Mouse (Mus musculus) hindbrain, postnatal 0 days (tissue): ENCODE results near the gene Irf2. TPM values are rescaled to one million over a fixed set of nuclear protein-coding genes. Genes with fewer than 3 reads are reported as not detected.

Source experiments
- ATAC-seq: fragments of 200-750 bp; cut with Nextera tagmentation; 2 replicates; pipeline ENCODE4 v1.8.0; 2017; ENCODE audit warnings: mild to moderate bottlenecking, moderate TSS enrichment, moderate library complexity
- DNase-seq: peaks from one replicate; pipeline ENCODE4 v3.0.0-alpha.2; 2015; ENCODE audit warnings: low spot score
- H3K27ac ChIP-seq: fragments of 300-500 bp; sonication (generic); 2 replicates; pipeline ENCODE4 v1.5.1; 2014; ENCODE audit warnings: mild to moderate bottlenecking
- H3K27me3 ChIP-seq: fragments of 300-500 bp; sonication (generic); 2 replicates; pipeline ENCODE4 v1.6.1; 2014; ENCODE audit warnings: low read length, mixed read lengths; ENCODE audit not compliant: insufficient read depth
- H3K36me3 ChIP-seq: fragments of 300-500 bp; sonication (generic); 2 replicates; pipeline ENCODE4 v1.6.1; 2014; ENCODE audit warnings: low read length, mixed read lengths; ENCODE audit not compliant: insufficient read depth
- H3K4me1 ChIP-seq: fragments of 300-500 bp; sonication (generic); 2 replicates; pipeline ENCODE4 v1.6.1; 2014; ENCODE audit warnings: antibody characterized with exemption, low read length, mixed read lengths; ENCODE audit not compliant: insufficient read depth
- H3K4me2 ChIP-seq: fragments of 300-500 bp; sonication (generic); 2 replicates; pipeline ENCODE4 v1.6.1; 2014; ENCODE audit warnings: low read depth, mild to moderate bottlenecking, low read length, moderate library complexity, mixed read lengths
- H3K4me3 ChIP-seq: fragments of 300-500 bp; sonication (generic); 2 replicates; pipeline ENCODE4 v1.5.1; 2014; ENCODE audit warnings: low read length
- H3K9ac ChIP-seq: fragments of 300-500 bp; sonication (generic); replicated peaks from 2 replicates; pipeline ENCODE4 v1.6.1; 2014; ENCODE audit warnings: mild to moderate bottlenecking, low read length, moderate library complexity, mixed read lengths
- H3K9me3 ChIP-seq: fragments of 300-500 bp; sonication (generic); 2 replicates; pipeline ENCODE4 v1.6.1; 2016; ENCODE audit warnings: low read length, mixed read lengths
- CTCF ChIP-seq: IDR thresholded peaks from 2 replicates; pipeline ENCODE4 v1.5.1; 2016; ENCODE audit warnings: antibody characterized with exemption, control low read depth, low read depth
- WGBS: fragments of 180-500 bp; shearing (Covaris S2); extraction: QIAGEN DNeasy Blood & Tissue Kit; methylation state at CpG from one replicate; pipeline ENCODE4 v1.1.7; 2014; 5-methylcytosine and 5-hydroxymethylcytosine counted together
- polyA plus RNA-seq: library from polyadenylated mRNA; unstranded; fragments of >200 nt; fragmentation: Nextera tagmentation; extraction: Ambion mirVana; gene quantifications from 2 replicates; pipeline ENCODE4 v1.2.1, GENCODE M21; 2015
- total RNA-seq: library from RNA; depleted of rRNA; stranded (reverse); fragments of >200 nt; gene quantifications from 2 replicates; pipeline ENCODE4 v1.2.3, GENCODE M21; 2014

The Irf2 gene
- total and polyA plus RNA-seq, 2 experiments from 2014 or later = 3.8 to 12.8 TPM

- no peaks in the 10 kb centered on the region for H3K9me3 ChIP-seq
- H3K4me3 ChIP-seq = no peak overlapping the region
- no peaks in the 10 kb centered on the region for H3K36me3 ChIP-seq
- DNase-seq (no peak), ATAC-seq (no peak)
- 94% methylated on average over 10 of the region's 10 CpGs for WGBS
- no peaks in the 10 kb centered on the region for H3K27me3 ChIP-seq
- H3K4me2 ChIP-seq = no peak overlapping the region
- TF ChIP-seq CTCF = no peak
- H3K27ac ChIP-seq = no peak overlapping the region
- H3K4me1 ChIP-seq = no peaks in the 10 kb centered on the region
- H3K9ac ChIP-seq = no peak overlapping the region
Observed at GRCm38 (mm10) chr8:46777760-46778460, 38.4 kb downstream of the Irf2 start.

- no peak overlapping the region for H3K27ac ChIP-seq
- H3K4me1 ChIP-seq = no peaks in the 10 kb centered on the region
- H3K9me3 ChIP-seq = no peaks in the 10 kb centered on the region
- ATAC-seq = no peak
- H3K36me3 ChIP-seq = no peaks in the 10 kb centered on the region
- WGBS = 75% methylated on average over 6 of the region's 6 CpGs
- H3K4me3 ChIP-seq = no peak overlapping the region
- no peaks in the 10 kb centered on the region for H3K27me3 ChIP-seq
- no peak overlapping the region for H3K9ac ChIP-seq
- no peak overlapping the region for H3K4me2 ChIP-seq
- no peak for TF ChIP-seq CTCF
- DNase-seq = no peak
Observed at GRCm38 (mm10) chr8:46781067-46781657, 41.6 kb downstream of the Irf2 start.

GRCm38 (mm10) chr8:46782254-46782653 is 42.7 kb downstream of the Irf2 start:
- Histone ChIP-seq H3K27me3 (no peaks in the 10 kb centered on the region), H3K9me3 (no peaks in the 10 kb centered on the region), H3K4me2 (no peak overlapping the region), H3K4me1 (no peaks in the 10 kb centered on the region), H3K36me3 (no peaks in the 10 kb centered on the region), H3K27ac (no peak overlapping the region), H3K9ac (no peak overlapping the region), H3K4me3 (no peak overlapping the region)
- DNase-seq = no peak
- no peak for ATAC-seq
- no peak for TF ChIP-seq CTCF
- 95% methylated on average over 5 of the region's 5 CpGs for WGBS

- no peak for DNase-seq
- no peak overlapping the region for H3K27ac ChIP-seq
- no peak for ATAC-seq
- no peaks in the 10 kb centered on the region for H3K9me3 ChIP-seq
- H3K9ac ChIP-seq = no peak overlapping the region
- no peaks in the 10 kb centered on the region for H3K4me1 ChIP-seq
- no peak for TF ChIP-seq CTCF
- H3K4me3 ChIP-seq = no peak overlapping the region
- no peaks in the 10 kb centered on the region for H3K27me3 ChIP-seq
- H3K36me3 ChIP-seq = no peaks in the 10 kb centered on the region
- H3K4me2 ChIP-seq = no peak overlapping the region
- 61% methylated on average over 2 of the region's 2 CpGs for WGBS
Observed at GRCm38 (mm10) chr8:46785070-46785469, 45.5 kb downstream of the Irf2 start.

- ATAC-seq (no peak), DNase-seq (no peak)
- no peak for TF ChIP-seq CTCF
- H3K9ac ChIP-seq = no peak overlapping the region
- H3K27ac ChIP-seq = no peak overlapping the region
- no peak overlapping the region for H3K4me3 ChIP-seq
- H3K27me3 ChIP-seq = no peaks in the 10 kb centered on the region
- no peaks in the 10 kb centered on the region for H3K4me1 ChIP-seq
- H3K4me2 ChIP-seq = no peak overlapping the region
- H3K36me3 ChIP-seq = no peaks in the 10 kb centered on the region
- no peaks in the 10 kb centered on the region for H3K9me3 ChIP-seq
- 90% methylated on average over 6 of the region's 6 CpGs for WGBS
Observed at GRCm38 (mm10) chr8:46785926-46786325, 46.4 kb downstream of the Irf2 start.

- WGBS = 90% methylated on average over 5 of the region's 5 CpGs
- Histone ChIP-seq H3K9me3 (no peaks in the 10 kb centered on the region), H3K27ac (no peak overlapping the region), H3K4me1 (no peaks in the 10 kb centered on the region), H3K27me3 (no peaks in the 10 kb centered on the region), H3K4me2 (no peak overlapping the region), H3K4me3 (no peak overlapping the region), H3K9ac (no peak overlapping the region), H3K36me3 (no peaks in the 10 kb centered on the region)
- DNase-seq (no peak), ATAC-seq (no peak)
- TF ChIP-seq CTCF = no peak
Observed at GRCm38 (mm10) chr8:46789091-46789881, 49.8 kb downstream of the Irf2 start.
